Mouse (Mus musculus): ENCODE results near the gene Kctd6. TPM values are rescaled to one million over a fixed set of nuclear protein-coding genes. Genes with fewer than 3 reads are reported as not detected.
A peak's percentile ranks its signal among the peaks of the same experiment; 100 is the strongest.

Kctd6 gene
- polyA plus RNA-seq, 1 experiment from 2014 or later: 9.1 TPM

DNA sequence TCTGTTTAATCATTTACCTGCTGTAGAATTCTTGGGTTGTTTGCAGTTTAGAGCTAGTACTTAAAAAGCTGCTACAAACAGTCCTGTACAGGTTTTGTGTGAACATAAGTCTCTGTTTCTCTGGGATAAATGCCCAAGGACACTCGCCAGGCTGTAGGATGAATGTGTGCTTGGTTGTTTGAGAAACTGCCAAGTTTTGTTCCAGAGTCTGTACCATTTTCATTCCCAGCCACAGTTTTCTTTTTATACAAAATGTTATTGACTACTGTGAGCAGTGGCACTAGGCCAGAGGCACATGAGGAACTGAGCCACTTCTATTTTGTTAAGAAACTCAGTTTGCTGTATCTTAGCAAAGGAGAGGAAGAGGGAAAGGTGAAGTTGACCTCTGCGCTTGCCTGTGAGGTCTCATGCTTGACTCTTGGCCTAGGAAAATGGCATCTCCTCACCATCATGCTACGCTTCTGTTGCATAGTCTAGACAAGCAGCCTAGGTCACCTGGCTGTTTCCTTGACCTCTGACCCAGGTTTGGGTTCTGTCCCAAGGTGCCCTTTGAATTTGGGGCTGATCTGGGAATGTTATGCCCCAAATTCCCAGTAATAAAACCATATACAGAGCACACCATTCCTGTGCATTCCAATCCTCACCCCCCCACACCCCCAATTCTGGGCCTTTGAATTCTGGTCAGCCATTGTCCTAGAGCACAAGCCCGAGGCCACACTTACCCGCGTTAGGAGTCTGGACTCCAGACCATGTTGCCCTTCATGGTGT lies 27.5 kb upstream of the Kctd6 start:
- Histone ChIP-seq H3K27ac (replicated peaks; ENCODE audit: low read depth, low read length) (no peak overlapping the region), H3K4me2 (ENCODE audit: low read length) (no peak overlapping the region), H3K27me3 (ENCODE audit: control insufficient read depth, insufficient read depth, low read length) (no peaks in the 10 kb centered on the region), H3K9me3 (ENCODE audit: control insufficient read depth, low read length) (no peaks in the 10 kb centered on the region), H3K4me1 (ENCODE audit: control insufficient read depth, insufficient read depth, low read length) (no peaks in the 10 kb centered on the region), H3K9ac (replicated peaks; ENCODE audit: low read length) (no peak overlapping the region), H3K36me3 (ENCODE audit: control insufficient read depth, insufficient read depth, low read length) (no peaks in the 10 kb centered on the region), H3K4me3 (replicated peaks; ENCODE audit: low read depth, low read length) (no peak overlapping the region)
- ATAC-seq (ENCODE audit: low FRiP score, low TSS enrichment) (no peak), DNase-seq (no peak)
- 91% methylated on average over 6 of the region's 6 CpGs for WGBS

DNA sequence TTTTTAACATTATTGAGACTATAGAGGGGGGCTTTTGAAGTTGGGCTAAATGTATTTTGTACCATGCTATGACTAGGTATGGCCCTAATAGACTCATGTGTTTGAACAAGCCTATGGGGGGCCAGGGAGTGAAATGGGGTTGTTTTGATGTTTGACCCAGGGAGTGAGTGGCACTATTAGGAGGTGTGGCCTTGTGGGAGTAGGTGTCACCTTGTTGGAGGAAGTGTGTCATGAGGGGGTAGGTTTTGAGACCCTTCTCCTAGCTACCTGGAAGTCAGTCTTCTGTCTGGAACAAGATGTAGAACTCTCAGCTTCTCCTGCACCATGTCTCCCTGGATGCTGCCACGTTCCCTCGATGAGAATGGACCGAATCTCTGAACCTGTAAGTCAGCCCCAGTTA lies 23.4 kb upstream of the Kctd6 start:
- H3K9me3 ChIP-seq (ENCODE audit: control insufficient read depth, low read length): no peaks in the 10 kb centered on the region
- no peak overlapping the region for H3K4me3 ChIP-seq (replicated peaks; ENCODE audit: low read depth, low read length)
- no peaks in the 10 kb centered on the region for H3K4me1 ChIP-seq (ENCODE audit: control insufficient read depth, insufficient read depth, low read length)
- H3K9ac ChIP-seq (replicated peaks; ENCODE audit: low read length): no peak overlapping the region
- no peak for ATAC-seq (ENCODE audit: low FRiP score, low TSS enrichment)
- no peak overlapping the region for H3K27ac ChIP-seq (replicated peaks; ENCODE audit: low read depth, low read length)
- H3K27me3 ChIP-seq (ENCODE audit: control insufficient read depth, insufficient read depth, low read length): no peaks in the 10 kb centered on the region
- no peak overlapping the region for H3K4me2 ChIP-seq (ENCODE audit: low read length)
- DNase-seq: no peak
- 91% methylated on average over 3 of the region's 3 CpGs for WGBS
- H3K36me3 ChIP-seq (ENCODE audit: control insufficient read depth, insufficient read depth, low read length): no peaks in the 10 kb centered on the region

DNA sequence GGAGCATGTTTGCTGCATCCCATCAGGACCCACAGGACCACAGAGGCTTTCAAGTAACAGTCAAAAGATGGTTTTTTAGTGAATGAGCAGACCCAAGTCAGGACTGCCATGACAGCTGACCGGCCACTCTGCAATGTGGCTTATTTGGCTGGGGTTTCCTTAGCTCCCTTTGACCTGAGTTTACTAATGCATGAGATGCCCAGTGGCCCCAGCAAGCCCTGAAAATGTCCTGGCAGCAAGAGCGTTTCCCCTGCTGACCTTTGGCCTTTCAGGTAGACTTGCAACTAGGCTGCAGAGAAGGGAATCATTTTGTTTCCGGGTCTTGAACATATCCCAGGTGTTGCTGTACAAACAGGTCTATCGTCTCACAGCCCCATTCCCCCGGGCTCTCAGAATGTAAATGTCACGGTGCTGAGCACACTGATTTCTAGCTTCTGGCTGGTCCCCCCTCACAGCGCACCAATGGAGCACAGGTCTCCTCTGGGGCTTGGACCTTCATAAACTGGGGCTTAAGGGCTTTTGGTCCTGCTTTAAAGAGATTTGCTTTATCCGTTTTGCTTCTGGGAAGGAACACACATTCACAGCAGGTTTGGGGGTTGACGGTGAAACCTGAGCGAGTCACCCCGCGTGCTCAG lies 22.5 kb upstream of the Kctd6 start:
- no peak for DNase-seq
- no peak overlapping the region for H3K27ac ChIP-seq (replicated peaks; ENCODE audit: low read depth, low read length)
- no peaks in the 10 kb centered on the region for H3K27me3 ChIP-seq (ENCODE audit: control insufficient read depth, insufficient read depth, low read length)
- ATAC-seq (ENCODE audit: low FRiP score, low TSS enrichment): no peak
- no peak overlapping the region for H3K4me3 ChIP-seq (replicated peaks; ENCODE audit: low read depth, low read length)
- H3K4me2 ChIP-seq (ENCODE audit: low read length): no peak overlapping the region
- no peak overlapping the region for H3K9ac ChIP-seq (replicated peaks; ENCODE audit: low read length)
- H3K9me3 ChIP-seq (ENCODE audit: control insufficient read depth, low read length): no peaks in the 10 kb centered on the region
- H3K4me1 ChIP-seq (ENCODE audit: control insufficient read depth, insufficient read depth, low read length): no peaks in the 10 kb centered on the region
- WGBS: 70% methylated on average over 12 of the region's 12 CpGs
- no peaks in the 10 kb centered on the region for H3K36me3 ChIP-seq (ENCODE audit: control insufficient read depth, insufficient read depth, low read length)

DNA sequence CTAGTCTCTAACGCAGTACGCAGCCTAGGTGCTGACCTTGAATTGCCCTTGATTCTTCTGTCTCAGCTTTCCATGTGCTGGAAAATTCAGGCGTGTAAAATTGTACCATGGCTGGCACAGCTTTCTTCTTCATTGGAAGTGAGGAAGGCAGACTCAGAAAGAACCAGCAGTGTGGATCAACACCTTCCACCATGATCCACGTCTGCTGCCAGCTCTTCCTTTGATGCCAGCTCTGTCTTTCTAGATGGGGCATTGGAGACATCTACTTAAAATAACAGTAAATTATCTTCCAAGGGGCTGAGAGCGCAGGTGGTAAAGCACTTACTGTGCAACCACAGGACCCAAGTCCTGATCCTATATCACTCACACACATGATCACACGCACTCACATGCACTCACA lies 21.2 kb upstream of the Kctd6 start:
- no peaks in the 10 kb centered on the region for H3K27me3 ChIP-seq (ENCODE audit: control insufficient read depth, insufficient read depth, low read length)
- H3K4me1 ChIP-seq (ENCODE audit: control insufficient read depth, insufficient read depth, low read length): no peaks in the 10 kb centered on the region
- DNase-seq (no peak), ATAC-seq (ENCODE audit: low FRiP score, low TSS enrichment) (no peak)
- H3K27ac ChIP-seq (replicated peaks; ENCODE audit: low read depth, low read length): no peak overlapping the region
- 93% methylated on average over 6 of the region's 6 CpGs for WGBS
- no peak overlapping the region for H3K4me3 ChIP-seq (replicated peaks; ENCODE audit: low read depth, low read length)
- no peak overlapping the region for H3K9ac ChIP-seq (replicated peaks; ENCODE audit: low read length)
- H3K9me3 ChIP-seq (ENCODE audit: control insufficient read depth, low read length): no peaks in the 10 kb centered on the region
- H3K4me2 ChIP-seq (ENCODE audit: low read length): no peak overlapping the region
- no peaks in the 10 kb centered on the region for H3K36me3 ChIP-seq (ENCODE audit: control insufficient read depth, insufficient read depth, low read length)

DNA sequence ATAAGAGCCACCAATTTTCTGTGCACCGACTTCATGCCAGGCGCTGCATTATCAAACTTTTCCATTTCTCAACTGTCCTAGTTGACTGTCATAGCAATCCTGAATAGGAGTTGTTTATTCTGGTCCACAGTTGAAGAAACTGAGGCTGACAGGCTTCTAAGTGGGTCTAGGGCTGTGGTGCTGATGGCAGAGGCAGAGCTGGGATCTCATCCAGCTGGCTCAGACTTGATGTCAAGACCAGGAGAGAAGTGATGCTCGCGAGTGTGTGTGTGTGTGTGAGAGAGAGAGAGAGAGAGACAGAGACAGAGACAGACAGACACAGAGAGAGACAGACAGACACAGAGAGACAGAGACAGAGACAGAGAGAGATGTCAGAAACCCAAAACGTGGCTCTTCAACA lies 13.2 kb upstream of the Kctd6 start:
- H3K27me3 ChIP-seq (ENCODE audit: control insufficient read depth, insufficient read depth, low read length): no peaks in the 10 kb centered on the region
- no peak overlapping the region for H3K4me2 ChIP-seq (ENCODE audit: low read length)
- no peak overlapping the region for H3K27ac ChIP-seq (replicated peaks; ENCODE audit: low read depth, low read length)
- 83% methylated on average over 5 of the region's 5 CpGs for WGBS
- DNase-seq: no peak
- H3K9me3 ChIP-seq (ENCODE audit: control insufficient read depth, low read length): no peaks in the 10 kb centered on the region
- no peak for ATAC-seq (ENCODE audit: low FRiP score, low TSS enrichment)
- no peaks in the 10 kb centered on the region for H3K36me3 ChIP-seq (ENCODE audit: control insufficient read depth, insufficient read depth, low read length)
- no peak overlapping the region for H3K9ac ChIP-seq (replicated peaks; ENCODE audit: low read length)
- H3K4me1 ChIP-seq (ENCODE audit: control insufficient read depth, insufficient read depth, low read length): no peaks in the 10 kb centered on the region
- no peak overlapping the region for H3K4me3 ChIP-seq (replicated peaks; ENCODE audit: low read depth, low read length)

DNA sequence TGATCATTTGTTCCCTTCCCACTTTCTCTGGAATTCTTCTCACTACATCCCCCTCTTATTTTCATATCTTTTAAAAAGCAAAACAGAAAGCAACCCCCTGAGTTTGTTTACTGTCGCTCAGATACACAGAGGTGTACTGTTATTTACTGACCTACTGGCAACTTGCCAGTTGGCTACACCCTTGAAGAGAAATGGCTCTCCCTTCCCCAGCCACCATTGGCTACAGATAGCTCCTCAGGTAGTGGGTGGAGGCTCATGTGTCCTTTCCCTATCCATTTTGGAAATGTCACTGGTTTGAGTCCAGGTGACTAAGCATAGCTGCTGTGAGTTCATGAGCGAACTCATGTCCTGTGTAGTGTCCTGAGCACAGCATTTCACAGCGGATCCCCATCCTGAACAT lies 12.2 kb upstream of the Kctd6 start:
- Histone ChIP-seq H3K36me3 (ENCODE audit: control insufficient read depth, insufficient read depth, low read length) (no peaks in the 10 kb centered on the region), H3K9ac (replicated peaks; ENCODE audit: low read length) (no peak overlapping the region), H3K27me3 (ENCODE audit: control insufficient read depth, insufficient read depth, low read length) (no peaks in the 10 kb centered on the region), H3K4me3 (replicated peaks; ENCODE audit: low read depth, low read length) (no peak overlapping the region), H3K4me1 (ENCODE audit: control insufficient read depth, insufficient read depth, low read length) (no peaks in the 10 kb centered on the region), H3K9me3 (ENCODE audit: control insufficient read depth, low read length) (no peaks in the 10 kb centered on the region), H3K4me2 (ENCODE audit: low read length) (no peak overlapping the region), H3K27ac (replicated peaks; ENCODE audit: low read depth, low read length) (no peak overlapping the region)
- ATAC-seq (ENCODE audit: low FRiP score, low TSS enrichment): no peak
- no peak for DNase-seq
- WGBS: 87% methylated on average over 3 of the region's 3 CpGs

DNA sequence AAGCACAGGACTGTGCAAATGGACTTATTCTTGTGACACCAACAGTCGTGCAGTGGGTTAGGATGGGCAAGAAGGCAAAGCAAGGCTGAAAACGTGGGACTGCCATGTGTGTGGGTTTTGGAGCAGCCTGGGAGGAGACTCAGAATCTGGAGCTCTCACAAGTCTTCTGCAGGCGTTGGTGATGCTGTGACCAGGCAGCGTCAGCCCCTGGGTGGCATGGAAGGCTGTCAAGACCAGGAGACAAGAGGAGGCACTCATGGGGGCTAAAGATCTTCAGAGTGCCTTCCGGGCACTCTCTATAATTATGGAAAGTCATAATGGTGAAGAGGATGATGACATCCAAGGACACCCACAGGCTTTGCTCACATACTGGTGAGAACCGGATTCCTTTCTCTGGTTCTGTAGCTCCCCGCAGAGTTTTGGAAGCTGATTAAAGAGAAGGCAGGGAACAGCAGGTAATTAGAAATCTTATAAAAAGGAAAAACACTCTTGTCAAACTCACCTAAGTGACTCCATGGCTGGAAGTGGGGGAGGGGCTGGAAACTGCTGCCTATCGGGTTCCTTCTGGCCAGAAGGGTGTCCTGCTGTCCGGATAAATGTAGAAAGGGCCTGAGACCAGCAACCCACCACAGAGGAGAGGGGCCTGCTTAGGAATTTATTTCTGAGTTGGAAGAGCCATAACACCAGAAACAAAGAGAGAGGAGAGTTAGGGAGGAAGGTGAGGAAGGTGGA lies 7.6 kb upstream of the Kctd6 start:
- H3K27ac ChIP-seq (replicated peaks; ENCODE audit: low read depth, low read length): no peak overlapping the region
- ATAC-seq (ENCODE audit: low FRiP score, low TSS enrichment): no peak
- H3K9ac ChIP-seq (replicated peaks; ENCODE audit: low read length): no peak overlapping the region
- WGBS: 60% methylated on average over 9 of the region's 9 CpGs
- no peak overlapping the region for H3K4me2 ChIP-seq (ENCODE audit: low read length)
- no peaks in the 10 kb centered on the region for H3K9me3 ChIP-seq (ENCODE audit: control insufficient read depth, low read length)
- DNase-seq: no peak
- H3K27me3 ChIP-seq (ENCODE audit: control insufficient read depth, insufficient read depth, low read length): no peaks in the 10 kb centered on the region
- H3K4me3 ChIP-seq (replicated peaks; ENCODE audit: low read depth, low read length): no peak overlapping the region
- H3K36me3 ChIP-seq (ENCODE audit: control insufficient read depth, insufficient read depth, low read length): no peaks in the 10 kb centered on the region
- H3K4me1 ChIP-seq (ENCODE audit: control insufficient read depth, insufficient read depth, low read length): no peaks in the 10 kb centered on the region

DNA sequence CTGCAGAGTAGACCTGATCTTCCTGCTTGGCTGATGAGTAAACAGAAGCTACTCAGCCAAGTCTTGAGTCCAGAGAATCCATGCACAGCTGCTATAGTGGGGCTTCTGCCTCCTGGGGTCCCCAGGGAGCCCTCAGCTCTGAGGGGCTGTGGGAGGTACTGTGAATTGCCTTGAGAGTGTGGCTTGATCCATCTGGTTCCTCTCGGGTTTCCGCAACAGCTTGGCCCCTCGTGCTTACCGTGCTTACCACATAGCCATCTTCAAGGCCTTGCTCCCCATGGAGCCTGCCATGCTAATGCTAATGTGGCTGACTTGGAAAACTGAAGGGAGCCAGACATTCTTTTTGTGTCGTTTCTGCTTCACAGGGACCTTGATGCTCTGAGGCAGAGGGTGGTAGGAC lies 6.8 kb upstream of the Kctd6 start:
- no peaks in the 10 kb centered on the region for H3K27me3 ChIP-seq (ENCODE audit: control insufficient read depth, insufficient read depth, low read length)
- no peak overlapping the region for H3K4me3 ChIP-seq (replicated peaks; ENCODE audit: low read depth, low read length)
- H3K4me2 ChIP-seq (ENCODE audit: low read length): no peak overlapping the region
- H3K4me1 ChIP-seq (ENCODE audit: control insufficient read depth, insufficient read depth, low read length): no peaks in the 10 kb centered on the region
- DNase-seq (no peak), ATAC-seq (ENCODE audit: low FRiP score, low TSS enrichment) (peak; percentile 59; the same call in 1 of the 2 replicates)
- H3K9ac ChIP-seq (replicated peaks; ENCODE audit: low read length): no peak overlapping the region
- H3K9me3 ChIP-seq (ENCODE audit: control insufficient read depth, low read length): no peaks in the 10 kb centered on the region
- H3K36me3 ChIP-seq (ENCODE audit: control insufficient read depth, insufficient read depth, low read length): no peaks in the 10 kb centered on the region
- no peak overlapping the region for H3K27ac ChIP-seq (replicated peaks; ENCODE audit: low read depth, low read length)
- 6% methylated on average over 5 of the region's 5 CpGs for WGBS
